Mouse (Mus musculus) forebrain, embryonic 15.5 days (tissue): ENCODE measurements around the gene Ctu1. TPM values are rescaled to one million over a fixed set of nuclear protein-coding genes. Genes with fewer than 3 reads are reported as not detected.

Experiments
- ATAC-seq: fragments of 200-750 bp; cut with Nextera tagmentation; replicated peaks from 2 replicates; pipeline ENCODE4 v1.8.0; 2017; ENCODE audit warnings: mild to moderate bottlenecking, moderate TSS enrichment, moderate library complexity
- H3K27ac ChIP-seq: fragments of 300-500 bp; sonication (generic); replicated peaks from 2 replicates; pipeline ENCODE4 v1.5.1; 2015; ENCODE audit warnings: mild to moderate bottlenecking, inconsistent platforms
- H3K27me3 ChIP-seq: fragments of 300-500 bp; sonication (generic); 2 replicates; pipeline ENCODE4 v1.6.1; 2015; ENCODE audit warnings: inconsistent platforms
- H3K36me3 ChIP-seq: fragments of 300-500 bp; sonication (generic); 2 replicates; pipeline ENCODE4 v1.6.1; 2015; ENCODE audit warnings: mild to moderate bottlenecking, inconsistent platforms
- H3K4me1 ChIP-seq: fragments of 300-500 bp; sonication (generic); 2 replicates; pipeline ENCODE4 v1.6.1; 2015; ENCODE audit warnings: inconsistent platforms
- H3K4me2 ChIP-seq: fragments of 300-500 bp; sonication (generic); replicated peaks from 2 replicates; pipeline ENCODE4 v1.6.1; 2015; ENCODE audit warnings: mild to moderate bottlenecking, inconsistent platforms
- H3K4me3 ChIP-seq: fragments of 300-500 bp; sonication (generic); 2 replicates; pipeline ENCODE4 v1.5.1; 2015; ENCODE audit warnings: mild to moderate bottlenecking, inconsistent platforms
- H3K9ac ChIP-seq: fragments of 300-500 bp; sonication (generic); replicated peaks from 2 replicates; pipeline ENCODE4 v1.6.1; 2015; ENCODE audit warnings: mild to moderate bottlenecking, inconsistent platforms
- H3K9me3 ChIP-seq: fragments of 300-500 bp; sonication (generic); 2 replicates; pipeline ENCODE4 v1.6.1; 2016; ENCODE audit warnings: inconsistent platforms
- WGBS: fragments of 180-500 bp; shearing (Covaris S2); methylation state at CpG from one replicate; pipeline ENCODE4 v1.1.7; 2015; ENCODE audit warnings: mixed read lengths; 5-methylcytosine and 5-hydroxymethylcytosine counted together
- polyA plus RNA-seq: library from polyadenylated mRNA; unstranded; fragments of >200 nt; fragmentation: Nextera tagmentation; extraction: Ambion mirVana; gene quantifications from 2 replicates; pipeline ENCODE4 v1.2.1, GENCODE M21; 2015

Gene Ctu1
- polyA plus RNA-seq, 1 experiment from 2014 or later = 31.1 TPM

- Histone ChIP-seq H3K9me3 (no peaks in the 10 kb centered on the region), H3K36me3 (no peaks in the 10 kb centered on the region), H3K4me2 (no peak overlapping the region), H3K4me1 (no peaks in the 10 kb centered on the region), H3K27me3 (no peaks in the 10 kb centered on the region), H3K9ac (no peak overlapping the region), H3K4me3 (no peak overlapping the region), H3K27ac (no peak overlapping the region)
- 85% methylated on average over 7 of the region's 7 CpGs for WGBS
- no peak for ATAC-seq
These were observed 13.3 kb downstream of the Ctu1 start for GRCm38 (mm10) chr7:43685088-43685487.

- Histone ChIP-seq H3K9me3 (no peaks in the 10 kb centered on the region), H3K4me1 (no peaks in the 10 kb centered on the region), H3K36me3 (no peaks in the 10 kb centered on the region), H3K4me3 (no peak within 1 kb of the TSS), H3K9ac (no peak within 1 kb of the TSS), H3K4me2 (no peak within 1 kb of the TSS), H3K27me3 (no peaks in the 10 kb centered on the region), H3K27ac (no peak within 1 kb of the TSS)
- no peak for ATAC-seq
These were observed 18.3 kb downstream of the Ctu1 start, which contains the start of gene Klk14 for GRCm38 (mm10) chr7:43690118-43690517. Gene Klk14 (plus strand): TSS chr7:43690418.

- no peaks in the 10 kb centered on the region for H3K4me1 ChIP-seq
- H3K4me3 ChIP-seq = no peak overlapping the region
- no peaks in the 10 kb centered on the region for H3K9me3 ChIP-seq
- WGBS = 95% methylated on average over 3 of the region's 3 CpGs
- H3K9ac ChIP-seq = no peak overlapping the region
- H3K27me3 ChIP-seq = no peaks in the 10 kb centered on the region
- no peak for ATAC-seq
- no peaks in the 10 kb centered on the region for H3K36me3 ChIP-seq
- no peak overlapping the region for H3K27ac ChIP-seq
- H3K4me2 ChIP-seq = no peak overlapping the region
These were observed 38.2 kb downstream of the Ctu1 start for GRCm38 (mm10) chr7:43710031-43710430.

GRCm38 (mm10) chr7:43712267-43712666 is 40.5 kb downstream of the Ctu1 start, which contains the start of gene Klk13:
Gene Klk13 (plus strand): TSS chr7:43712567.
- H3K4me2 ChIP-seq = no peak within 1 kb of the TSS; the same call in 1 of the 2 replicates
- 63% methylated on average over 4 of the region's 4 CpGs for WGBS
- H3K4me3 ChIP-seq = no peak within 1 kb of the TSS
- no peaks in the 10 kb centered on the region for H3K9me3 ChIP-seq
- ATAC-seq = no peak
- no peaks in the 10 kb centered on the region for H3K36me3 ChIP-seq
- no peaks in the 10 kb centered on the region for H3K4me1 ChIP-seq
- H3K27me3 ChIP-seq = no peaks in the 10 kb centered on the region
- no peak within 1 kb of the TSS for H3K27ac ChIP-seq
- H3K9ac ChIP-seq = no peak within 1 kb of the TSS

GRCm38 (mm10) chr7:43712917-43713316 is 41.1 kb downstream of the Ctu1 start:
- ATAC-seq = no peak
- WGBS = 10% methylated on average over 9 of the region's 9 CpGs
- H3K4me2 ChIP-seq = no peak overlapping the region
- no peaks in the 10 kb centered on the region for H3K9me3 ChIP-seq
- no peak overlapping the region for H3K9ac ChIP-seq
- H3K27ac ChIP-seq = no peak overlapping the region
- H3K36me3 ChIP-seq = no peaks in the 10 kb centered on the region
- no peak overlapping the region for H3K4me3 ChIP-seq
- H3K4me1 ChIP-seq = no peaks in the 10 kb centered on the region
- H3K27me3 ChIP-seq = no peaks in the 10 kb centered on the region

- Histone ChIP-seq H3K27ac (no peak overlapping the region), H3K9ac (no peak overlapping the region), H3K36me3 (no peaks in the 10 kb centered on the region), H3K4me1 (no peaks in the 10 kb centered on the region), H3K4me2 (no peak overlapping the region; the same call in 1 of the 2 replicates), H3K27me3 (no peaks in the 10 kb centered on the region), H3K9me3 (no peaks in the 10 kb centered on the region), H3K4me3 (no peak overlapping the region)
- no peak for ATAC-seq
- 8% methylated on average over 19 of the region's 19 CpGs for WGBS
These were observed 42.0 kb downstream of the Ctu1 start for GRCm38 (mm10) chr7:43713741-43714351.

Other genes starting within 250 kb of the Ctu1 start
- not detected in 2 replicates for gene Lim2, start 244.3 kb upstream of the Ctu1 start, polyA plus RNA-seq
- gene Nkg7, start 234.9 kb upstream of the Ctu1 start, polyA plus RNA-seq = not detected in 2 replicates
- not detected in 2 replicates for gene Cldnd2, start 231.2 kb upstream of the Ctu1 start, polyA plus RNA-seq
- gene Etfb, start 227.9 kb upstream of the Ctu1 start, polyA plus RNA-seq = 131 and 136 TPM in 2 replicates
- gene Gm45233, start 227.9 kb upstream of the Ctu1 start, polyA plus RNA-seq = not detected in 2 replicates
- 7.8 and 8.3 TPM in 2 replicates for gene Vsig10l, start 208.9 kb upstream of the Ctu1 start, polyA plus RNA-seq
- 4.8 and 4.9 TPM in 2 replicates for gene Iglon5, start 181.9 kb upstream of the Ctu1 start, polyA plus RNA-seq
- not detected in 2 replicates for gene 4931406B18Rik, start 166.1 kb upstream of the Ctu1 start, polyA plus RNA-seq
- gene Cd33, start 127.6 kb upstream of the Ctu1 start, polyA plus RNA-seq = 0.88 and 1.0 TPM in 2 replicates
- gene Zfp658, start 109.8 kb upstream of the Ctu1 start, polyA plus RNA-seq = 11.3 and 11.5 TPM in 2 replicates
- gene Zfp719, start 92.4 kb upstream of the Ctu1 start, polyA plus RNA-seq = 15.8 and 17.9 TPM in 2 replicates
- 0.25 and 0.27 TPM in 2 replicates for gene Zfp819, start 64.8 kb upstream of the Ctu1 start, polyA plus RNA-seq
- gene Ceacam18, start 37.3 kb upstream of the Ctu1 start, polyA plus RNA-seq = not detected in 2 replicates
- 0.13 and 0.18 TPM in 2 replicates for gene Siglece, start 11.9 kb upstream of the Ctu1 start, polyA plus RNA-seq
- gene Klk14, start 18.4 kb downstream of the Ctu1 start, polyA plus RNA-seq = not detected in 2 replicates
- not detected in 2 replicates for gene Klk13, start 40.6 kb downstream of the Ctu1 start, polyA plus RNA-seq
- not detected in 2 replicates for gene Klk12, start 96.9 kb downstream of the Ctu1 start, polyA plus RNA-seq
- gene Klk11, start 102.6 kb downstream of the Ctu1 start, polyA plus RNA-seq = not detected in 2 replicates
- gene Klk10, start 109.0 kb downstream of the Ctu1 start, polyA plus RNA-seq = 0.17 and 0.36 TPM in 2 replicates
- gene Klk9, start 119.9 kb downstream of the Ctu1 start, polyA plus RNA-seq = not detected in 2 replicates
- gene Klk8, start 125.6 kb downstream of the Ctu1 start, polyA plus RNA-seq = 4.8 and 6.4 TPM in 2 replicates
- not detected in 2 replicates for gene Klk7, start 139.3 kb downstream of the Ctu1 start, polyA plus RNA-seq
- not detected in 2 replicates for gene Klk6, start 152.5 kb downstream of the Ctu1 start, polyA plus RNA-seq
- gene Klk5, start 170.0 kb downstream of the Ctu1 start, polyA plus RNA-seq = not detected in 2 replicates
- gene Klk4, start 209.1 kb downstream of the Ctu1 start, polyA plus RNA-seq = 0.24 and 0.59 TPM in 2 replicates